Mouse (Mus musculus): Measurements from ENCODE around the gene Prrc2a. TPM values are rescaled to one million over a fixed set of nuclear protein-coding genes. Genes with fewer than 3 reads are reported as not detected.
"Not testable (repeated sequence)": the region's sequence is repeated elsewhere in the genome, so short reads cannot be mapped to it uniquely, and the experiment has no call there.

The Prrc2a gene
- polyA plus RNA-seq, 1 experiment from 2014 or later, result 300 TPM

DNA sequence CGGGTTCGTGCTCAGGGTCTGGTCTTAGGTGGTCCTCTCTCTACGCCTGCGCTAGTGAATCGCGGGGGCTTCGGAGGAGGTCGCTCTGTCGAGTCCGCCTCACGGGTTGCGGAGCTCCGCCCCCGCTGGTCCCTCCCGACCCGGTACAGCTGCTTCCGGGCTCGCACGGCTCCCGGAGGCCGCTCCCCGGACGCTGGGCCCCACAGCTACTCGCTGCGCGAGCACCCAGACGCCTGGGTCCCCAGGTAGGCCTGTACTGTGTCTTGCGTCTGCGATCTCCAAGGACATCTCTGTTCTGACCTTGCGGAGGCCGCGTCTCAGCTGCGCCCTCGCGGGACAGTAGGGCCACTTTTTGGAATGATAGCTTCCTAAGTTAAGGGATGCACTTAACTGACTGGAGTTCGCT, 38.5 kb downstream of the Prrc2a start, which contains the start of gene D17H6S53E:
Gene D17H6S53E (plus strand): TSS at position 168 of the 406 bp plus-strand sequence.
- POLR2A ChIA-PET, result interaction anchor here (0.6 to 1.5 kb wide), 5 partner anchors 10 to 116 kb away, joined by 3 to 4 read pairs (median 3); partner anchors contain the start of gene Ddx39b
- ATAC-seq, result peak; percentile 40
- CTCF ChIA-PET, result interaction anchor here (0.9 to 2.1 kb wide), 3 partner anchors 10 to 36 kb away, joined by 4 to 11 read pairs (median 6); partner anchors contain the start of gene Ly6g5b

DNA sequence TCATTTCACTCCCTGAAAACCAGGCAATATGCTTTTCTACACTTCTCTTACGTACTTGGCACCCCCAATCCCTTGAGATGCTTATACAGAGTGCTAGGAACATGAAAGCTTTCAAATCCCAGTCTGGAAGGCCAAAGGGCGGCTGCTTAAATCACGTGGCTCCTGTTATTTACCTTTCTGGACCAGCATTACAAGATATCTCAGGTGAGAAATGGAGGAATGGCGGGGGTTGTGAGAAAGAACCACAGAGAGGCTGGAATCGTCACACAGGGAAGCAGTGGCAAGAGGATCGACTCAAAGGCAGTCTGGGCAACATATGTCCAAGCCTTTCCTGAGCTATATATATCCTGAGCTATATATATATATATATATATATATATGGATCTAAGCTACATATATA, 39.1 kb downstream of the Prrc2a start:
- CTCF ChIA-PET, result interaction anchor here (0.9 to 2.1 kb wide), 4 partner anchors 10 to 37 kb away, joined by 3 to 11 read pairs (median 5); partner anchors contain the start of gene Ly6g5b
- in situ Hi-C loops (cut with MboI; ENCODE audit: low pct_unique_long_range_greater_than_20kb), result loop anchor here (25.0 kb wide), 1 partner anchor 488 kb away; the partner anchor contains the start of genes Atf6b, Fkbpl, Ppt2 and Prrt1
- DNase-seq (ENCODE audit: low read depth, low spot score), result no peak
- no peak for ATAC-seq
- H3K27me3 ChIP-seq, result no peaks in the 10 kb centered on the region
- no peak for TF ChIP-seq CTCF (IDR thresholded peaks at IDR 0.05)
- POLR2A ChIA-PET, result interaction anchor here (0.6 to 1.5 kb wide), 3 partner anchors 31 to 116 kb away, joined by 3 to 4 read pairs (median 3); partner anchors contain the start of gene Ddx39b

More for the DNA sequence above, 38.5 kb downstream of the Prrc2a start, which contains the start of gene D17H6S53E:
- in situ Hi-C loops (cut with MboI; ENCODE audit: low pct_unique_long_range_greater_than_20kb), result loop anchor here (25.0 kb wide), 1 partner anchor 489 kb away; the partner anchor contains the start of genes Atf6b, Fkbpl, Ppt2 and Prrt1
- TF ChIP-seq CTCF (IDR thresholded peaks at IDR 0.05), result no peak
- no peak for DNase-seq (ENCODE audit: low read depth, low spot score)
- no peaks in the 10 kb centered on the region for H3K27me3 ChIP-seq

DNA sequence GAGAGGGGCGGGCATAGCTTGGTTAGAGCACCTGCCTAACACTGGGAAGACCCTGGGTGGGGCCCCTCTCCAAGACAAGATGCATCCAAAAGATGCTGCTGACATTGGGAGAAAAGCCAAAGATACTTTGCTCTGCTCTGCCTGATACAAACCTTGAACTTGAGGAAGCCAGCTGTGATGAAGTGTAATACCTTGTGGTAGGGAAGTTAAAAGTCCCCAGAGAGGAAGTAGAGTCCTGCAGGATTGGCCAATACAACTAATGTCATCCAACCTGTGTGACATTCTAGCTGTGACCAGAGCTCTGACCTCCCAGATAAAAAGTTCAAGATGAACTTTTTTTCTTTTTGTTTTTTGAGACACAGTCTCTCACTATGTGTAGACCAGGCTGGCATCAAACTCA, 39.6 kb downstream of the Prrc2a start:
- DNase-seq (ENCODE audit: low read depth, low spot score) (no peak), ATAC-seq (no peak)
- ChIA-PET POLR2A (interaction anchor here (0.6 kb wide), 1 partner anchor 227 kb away, joined by 12 read pairs; the partner anchor contains the start of genes C2 and Ehmt2), CTCF (interaction anchor here (0.9 to 2.1 kb wide), 2 partner anchors 13 to 18 kb away, joined by 3 to 11 read pairs; no protein-coding TSS in a partner anchor)
- no peaks in the 10 kb centered on the region for H3K27me3 ChIP-seq
- in situ Hi-C loops (cut with MboI; ENCODE audit: low pct_unique_long_range_greater_than_20kb), result loop anchor here (25.0 kb wide), 1 partner anchor 488 kb away; the partner anchor contains the start of genes Atf6b, Fkbpl, Ppt2 and Prrt1
- no peak for TF ChIP-seq CTCF (IDR thresholded peaks at IDR 0.05)

DNA sequence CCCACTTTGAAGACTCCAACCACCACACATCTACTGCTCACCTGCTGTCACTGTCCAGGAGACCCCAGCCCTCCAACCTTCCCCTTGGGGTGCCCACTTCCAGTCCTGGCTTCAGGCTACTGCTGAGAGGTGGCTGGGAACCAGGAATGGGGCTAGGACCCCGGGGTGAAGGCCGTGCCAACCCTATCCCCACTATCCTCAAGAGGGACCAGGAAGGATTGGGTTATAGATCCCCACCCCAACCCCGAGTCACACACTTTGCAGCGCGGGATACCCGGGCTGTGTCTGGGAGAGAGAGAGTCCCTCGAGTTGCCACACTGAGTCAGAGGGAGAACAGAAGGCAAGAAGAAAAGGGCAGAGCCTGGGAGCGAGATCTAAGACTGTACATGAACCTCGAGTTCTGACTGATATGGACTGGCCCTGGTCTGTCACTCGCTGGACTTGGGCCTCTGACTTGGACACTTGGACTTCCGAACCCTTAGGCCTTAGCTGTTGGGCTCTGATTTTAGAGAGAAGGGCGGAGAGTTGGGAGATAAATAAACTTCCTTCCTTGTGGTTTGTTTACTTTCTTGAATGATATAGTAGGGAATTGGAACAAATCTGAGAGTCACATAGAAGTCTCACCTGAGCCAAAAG, 40.3 kb downstream of the Prrc2a start:
- CTCF ChIA-PET, result interaction anchor here (0.9 to 2.1 kb wide), 2 partner anchors 14 to 18 kb away, joined by 3 to 11 read pairs; no protein-coding TSS in a partner anchor
- H3K27me3 ChIP-seq; ATAC-seq; in situ Hi-C loops (cut with MboI; ENCODE audit: low pct_unique_long_range_greater_than_20kb); DNase-seq (ENCODE audit: low read depth, low spot score): not testable (repeated sequence)
- POLR2A ChIA-PET, result interaction anchor here (0.6 kb wide), 1 partner anchor 226 kb away, joined by 12 read pairs; the partner anchor contains the start of genes C2 and Ehmt2

DNA sequence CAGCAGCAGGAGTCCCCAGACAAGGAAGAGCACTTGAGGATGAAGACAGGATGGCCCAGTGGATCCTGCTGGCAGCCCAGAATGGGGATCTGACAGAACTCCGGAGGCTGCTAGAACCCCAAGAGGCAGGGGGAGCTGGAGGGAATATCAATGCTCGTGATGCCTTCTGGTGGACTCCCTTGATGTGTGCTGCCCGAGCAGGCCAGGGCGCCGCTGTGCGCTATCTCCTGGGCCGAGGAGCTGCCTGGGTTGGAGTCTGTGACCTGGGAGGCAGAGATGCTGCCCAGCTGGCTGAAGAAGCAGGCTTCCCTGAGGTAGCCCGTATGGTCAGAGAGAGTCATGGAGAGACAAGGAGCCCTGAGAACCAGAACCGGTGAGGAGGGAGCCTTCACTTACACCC, 41.4 kb downstream of the Prrc2a start:
- ATAC-seq; H3K27me3 ChIP-seq; POLR2A ChIA-PET; DNase-seq (ENCODE audit: low read depth, low spot score); in situ Hi-C loops (cut with MboI; ENCODE audit: low pct_unique_long_range_greater_than_20kb); CTCF ChIA-PET: not testable (repeated sequence)

DNA sequence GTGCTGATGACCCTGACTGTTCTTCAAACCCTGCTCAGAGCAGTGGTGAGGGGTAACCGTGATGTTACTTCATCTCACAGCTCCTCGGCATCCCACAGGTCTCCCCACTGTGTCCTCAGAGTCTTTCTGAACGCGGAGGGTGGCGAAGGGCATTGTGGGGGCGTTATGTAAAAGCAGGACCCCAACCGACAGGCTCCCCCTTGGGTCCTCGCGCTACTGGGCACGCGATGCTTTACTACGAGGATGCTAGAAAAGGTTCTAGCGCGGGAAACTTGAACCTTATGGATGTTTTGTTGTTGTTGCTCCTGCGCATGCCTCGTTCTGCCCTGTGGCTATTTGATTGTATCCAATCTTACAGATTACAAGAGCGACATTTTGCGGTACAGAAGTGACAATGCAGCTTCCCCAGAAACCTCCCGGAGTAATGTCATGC, 42.8 kb downstream of the Prrc2a start, which contains the start of gene Csnk2b:
Gene Csnk2b (minus strand): TSS at position 183 of the 433 bp plus-strand sequence.
- ChIA-PET POLR2A (interaction anchor here (0.6 to 1.2 kb wide), 3 partner anchors 14 to 120 kb away, joined by 3 to 5 read pairs (median 3); no protein-coding TSS in a partner anchor), CTCF (interaction anchor here (0.8 to 1.8 kb wide), 3 partner anchors 27 to 100 kb away, joined by 3 to 5 read pairs (median 3); no protein-coding TSS in a partner anchor)
- in situ Hi-C loops (cut with MboI; ENCODE audit: low pct_unique_long_range_greater_than_20kb), result no loop called here
- peak; percentile 9 for ATAC-seq
- TF ChIP-seq CTCF (IDR thresholded peaks at IDR 0.05), result no peak
- DNase-seq (ENCODE audit: low read depth, low spot score), result peak; percentile 38
- no peaks in the 10 kb centered on the region for H3K27me3 ChIP-seq

DNA sequence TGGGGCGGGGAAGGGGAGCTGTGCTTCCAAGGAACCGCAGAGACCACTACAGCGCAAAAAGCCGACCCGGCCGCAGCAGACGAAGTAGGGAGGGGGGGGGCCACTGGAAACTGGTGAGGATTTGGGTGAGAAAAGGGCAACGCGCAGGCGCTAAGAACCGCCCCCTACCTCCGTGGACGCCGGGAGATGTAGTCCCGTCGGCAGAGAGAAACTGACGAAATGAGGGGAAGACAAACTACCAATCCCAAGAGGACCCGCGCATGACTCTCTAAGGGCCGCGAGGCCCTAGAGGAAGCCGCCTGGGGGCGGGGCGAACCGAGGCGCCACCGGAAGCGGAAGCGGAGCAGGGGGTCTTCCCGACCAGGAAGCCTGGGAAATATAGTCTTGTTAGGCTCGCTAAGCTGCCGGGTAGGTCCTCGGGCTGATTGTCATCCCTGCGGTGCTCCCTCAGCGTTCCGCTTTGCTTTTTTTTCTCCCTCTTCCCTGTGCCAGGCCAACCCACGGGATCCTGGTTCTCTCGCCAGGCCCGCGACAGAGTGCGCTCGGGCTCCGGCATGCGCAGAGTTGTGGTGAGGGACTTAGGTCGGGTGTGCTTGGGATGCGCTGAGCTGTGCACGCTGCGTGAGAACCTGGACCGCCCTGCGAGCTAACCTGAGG, 43.4 kb downstream of the Prrc2a start, which contains the start of gene Gpank1:
Gene Gpank1 (plus strand): TSS at position 313 of the 657 bp plus-strand sequence.
- DNase-seq (ENCODE audit: low read depth, low spot score) (peak; percentile 87), ATAC-seq (peak; percentile 89)
- CTCF ChIA-PET, result interaction anchor here (0.8 to 1.8 kb wide), 3 partner anchors 26 to 99 kb away, joined by 3 to 5 read pairs (median 3); no protein-coding TSS in a partner anchor
- in situ Hi-C loops (cut with MboI; ENCODE audit: low pct_unique_long_range_greater_than_20kb), result no loop called here
- no peak for TF ChIP-seq CTCF (IDR thresholded peaks at IDR 0.05)
- no peaks in the 10 kb centered on the region for H3K27me3 ChIP-seq
- POLR2A ChIA-PET, result interaction anchor here (0.7 to 1.6 kb wide), 4 partner anchors 10 to 120 kb away, joined by 3 read pairs; no protein-coding TSS in a partner anchor

DNA sequence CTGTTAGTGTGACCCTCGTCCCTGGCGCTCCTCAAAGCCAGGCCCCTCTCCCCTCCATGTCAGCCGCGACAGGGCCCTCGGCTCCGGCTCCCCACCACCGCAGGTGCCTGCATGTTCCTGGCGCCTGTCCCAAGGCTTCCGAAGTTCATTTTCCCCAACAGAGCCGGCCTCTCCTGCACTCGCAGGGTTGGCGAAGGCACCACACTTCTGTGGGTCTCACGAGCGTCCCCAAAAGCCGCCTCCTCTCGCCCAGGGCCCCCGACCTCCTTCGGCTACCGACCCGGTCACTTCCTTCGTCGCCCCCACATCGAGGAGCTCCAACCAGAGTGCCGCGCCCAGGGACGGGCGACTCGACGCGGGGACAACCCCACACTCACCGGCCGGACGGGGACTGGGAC, 44.0 kb downstream of the Prrc2a start:
- H3K27me3 ChIP-seq, result no peaks in the 10 kb centered on the region
- ChIA-PET POLR2A (interaction anchor here (0.9 to 1.6 kb wide), 3 partner anchors 10 to 102 kb away, joined by 3 read pairs; no protein-coding TSS in a partner anchor), CTCF (interaction anchor here (0.8 to 1.8 kb wide), 2 partner anchors 47 to 99 kb away, joined by 3 to 5 read pairs; no protein-coding TSS in a partner anchor)
- ATAC-seq, result peak; percentile 5
- DNase-seq (ENCODE audit: low read depth, low spot score), result no peak
- in situ Hi-C loops (cut with MboI; ENCODE audit: low pct_unique_long_range_greater_than_20kb), result no loop called here
- TF ChIP-seq CTCF (IDR thresholded peaks at IDR 0.05), result no peak

DNA sequence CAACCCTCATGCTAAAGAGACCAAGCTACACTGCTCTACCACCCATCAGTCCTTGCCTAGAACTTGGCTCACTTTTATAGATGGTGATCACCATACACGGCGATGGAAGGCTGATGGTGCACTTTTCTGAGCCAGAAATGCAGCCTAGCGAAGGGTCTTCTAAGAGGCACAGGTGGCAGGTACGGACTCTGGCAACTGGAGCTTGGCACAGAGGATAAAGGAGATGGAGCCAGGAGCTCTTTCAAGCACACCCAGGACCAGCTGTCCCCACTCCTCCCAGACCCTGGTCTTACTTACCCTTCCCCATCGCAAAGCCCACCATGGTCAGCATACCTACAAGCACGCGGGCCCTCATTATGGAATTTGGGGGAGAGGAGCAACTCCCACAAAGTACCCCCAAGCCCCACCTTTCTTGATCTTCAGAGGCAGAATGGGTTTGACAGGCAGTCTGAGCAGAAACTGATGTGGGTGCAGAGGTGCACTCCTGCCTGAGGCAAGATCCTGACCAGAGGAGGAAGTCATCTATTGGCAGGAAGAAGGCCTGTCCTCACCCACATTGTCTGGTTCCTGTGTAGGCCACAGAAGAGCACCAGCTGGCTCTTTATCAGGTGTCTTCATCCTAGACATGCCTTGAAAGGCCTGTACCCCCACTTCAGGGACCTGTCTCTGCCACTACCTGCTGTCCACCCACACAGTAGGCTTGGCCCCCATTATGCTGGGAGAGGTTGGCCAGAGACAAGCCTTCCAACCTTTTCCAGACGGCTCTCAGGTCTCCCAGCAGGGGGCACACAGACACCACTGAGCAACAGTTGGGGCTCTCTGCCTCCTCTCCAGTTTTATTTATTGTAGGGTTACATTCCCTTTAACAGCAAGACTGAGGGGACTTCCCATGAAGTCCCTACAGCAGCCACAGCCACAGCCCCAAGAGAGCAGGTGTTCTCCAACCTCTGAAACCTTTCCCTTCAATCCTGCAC, 49.4 kb downstream of the Prrc2a start, which contains the start of gene Ly6g5b:
Gene Ly6g5b (minus strand): TSS at position 383 of the 974 bp plus-strand sequence.
- DNase-seq (ENCODE audit: low read depth, low spot score), result no peak
- CTCF ChIA-PET, result interaction anchor here (2.1 kb wide), 1 partner anchor 11 kb away, joined by 4 read pairs; the partner anchor contains the start of gene D17H6S53E
- TF ChIP-seq CTCF (IDR thresholded peaks at IDR 0.05), result no peak
- no peaks in the 10 kb centered on the region for H3K27me3 ChIP-seq
- POLR2A ChIA-PET, result no interaction called here
- ATAC-seq, result no peak
- in situ Hi-C loops (cut with MboI; ENCODE audit: low pct_unique_long_range_greater_than_20kb), result no loop called here
